Mouse (Mus musculus): Measurements from ENCODE around the gene Sgms1. TPM values are rescaled to one million over a fixed set of nuclear protein-coding genes. Genes with fewer than 3 reads are reported as not detected.

The Sgms1 gene
- polyA plus RNA-seq, 1 experiment = 42.2 TPM

DNA sequence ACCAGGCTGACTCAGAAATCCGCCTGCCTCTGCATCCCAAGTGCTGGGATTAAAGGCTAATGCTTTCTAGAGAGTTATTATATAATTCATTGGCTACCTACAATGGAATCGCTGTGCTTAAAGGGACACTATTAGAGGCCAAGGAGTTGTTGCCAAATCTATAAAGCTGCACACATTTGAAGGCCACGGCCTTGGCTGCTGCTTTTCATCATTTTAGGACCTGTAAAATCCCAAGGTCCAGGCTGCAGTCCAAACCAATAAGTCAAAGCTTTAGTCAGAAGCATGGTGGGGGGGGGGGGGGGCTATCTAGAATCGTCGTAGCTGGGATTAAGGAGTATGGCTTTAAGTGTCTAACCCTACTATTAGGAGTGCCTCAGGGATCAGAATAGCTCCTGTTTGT, 9.0 kb upstream of the Sgms1 start:
- H3K4me3 ChIP-seq (ENCODE audit: insufficient read depth, low read length) = no peak overlapping the region
- H3K27ac ChIP-seq (ENCODE audit: insufficient read depth, low read length) = no peak overlapping the region
- H3K4me1 ChIP-seq (ENCODE audit: control insufficient read depth, insufficient read depth, low read length) = no peaks in the 10 kb centered on the region
- TF ChIP-seq POLR2A (IDR thresholded peaks at IDR 0.05; ENCODE audit: low read depth, low read length) = no peak

GRCm38 (mm10) chr19:32396303-32396702, 6.8 kb upstream of the Sgms1 start:
- no peak overlapping the region for H3K4me3 ChIP-seq (ENCODE audit: insufficient read depth, low read length)
- TF ChIP-seq POLR2A (IDR thresholded peaks at IDR 0.05; ENCODE audit: low read depth, low read length) = no peak
- no peak for TF ChIP-seq CTCF (IDR thresholded peaks at IDR 0.05; ENCODE audit: borderline replicate concordance, insufficient read depth, low read length)

GRCm38 (mm10) chr19:32394825-32395224, 5.3 kb upstream of the Sgms1 start:
- H3K4me1 ChIP-seq (ENCODE audit: control insufficient read depth, insufficient read depth, low read length) = no peaks in the 10 kb centered on the region
- H3K27ac ChIP-seq (ENCODE audit: insufficient read depth, low read length) = no peak overlapping the region
- H3K4me3 ChIP-seq (ENCODE audit: insufficient read depth, low read length) = no peak overlapping the region
- TF ChIP-seq CTCF (IDR thresholded peaks at IDR 0.05; ENCODE audit: borderline replicate concordance, insufficient read depth, low read length) = no peak
- no peak for TF ChIP-seq POLR2A (IDR thresholded peaks at IDR 0.05; ENCODE audit: low read depth, low read length)

More at GRCm38 (mm10) chr19:32396303-32396702, 6.8 kb upstream of the Sgms1 start:
- Histone ChIP-seq H3K4me1 (ENCODE audit: control insufficient read depth, insufficient read depth, low read length) (no peaks in the 10 kb centered on the region), H3K27ac (ENCODE audit: insufficient read depth, low read length) (no peak overlapping the region)

DNA sequence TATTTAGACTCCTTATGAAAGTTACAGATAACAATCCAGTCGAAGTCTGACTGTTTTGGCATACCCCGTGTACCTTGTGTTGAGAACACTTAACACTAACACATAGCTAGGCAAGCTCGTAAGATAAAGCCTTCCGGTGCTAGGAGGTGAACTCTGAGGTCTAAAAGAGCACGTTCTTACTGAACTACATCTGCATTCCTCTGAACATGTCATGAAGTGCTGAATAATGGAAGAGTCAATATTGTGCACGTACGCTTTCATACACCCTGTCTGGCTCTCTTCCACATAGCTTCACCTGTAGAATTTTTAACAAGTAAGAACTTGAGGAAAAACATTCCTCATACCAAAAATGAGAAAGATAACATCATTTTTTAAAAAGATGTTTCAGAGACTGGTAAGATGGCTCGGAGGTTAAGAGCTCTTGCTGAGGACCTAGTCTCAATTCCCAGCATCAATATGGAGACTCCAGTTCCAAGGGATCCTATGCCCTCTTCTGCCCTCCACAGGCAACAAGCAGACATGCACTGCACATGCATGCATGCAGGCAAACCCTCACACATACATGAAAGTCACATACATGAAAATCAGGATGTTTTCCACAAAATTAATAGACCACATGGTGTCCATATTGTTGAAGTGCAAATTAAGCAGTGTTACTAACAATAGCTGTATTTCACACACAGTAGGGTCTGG, 4.4 kb upstream of the Sgms1 start:
- H3K27ac ChIP-seq (ENCODE audit: insufficient read depth, low read length) = no peak overlapping the region
- no peak overlapping the region for H3K4me3 ChIP-seq (ENCODE audit: insufficient read depth, low read length)
- TF ChIP-seq CTCF (IDR thresholded peaks at IDR 0.05; ENCODE audit: borderline replicate concordance, insufficient read depth, low read length) = no peak
- TF ChIP-seq POLR2A (IDR thresholded peaks at IDR 0.05; ENCODE audit: low read depth, low read length) = no peak

GRCm38 (mm10) chr19:32393092-32393745, 3.7 kb upstream of the Sgms1 start:
- no peak overlapping the region for H3K27ac ChIP-seq (ENCODE audit: insufficient read depth, low read length)
- TF ChIP-seq POLR2A (IDR thresholded peaks at IDR 0.05; ENCODE audit: low read depth, low read length) (no peak), CTCF (IDR thresholded peaks at IDR 0.05; ENCODE audit: borderline replicate concordance, insufficient read depth, low read length) (no peak)
- H3K4me3 ChIP-seq (ENCODE audit: insufficient read depth, low read length) = no peak overlapping the region
- H3K4me1 ChIP-seq (ENCODE audit: control insufficient read depth, insufficient read depth, low read length) = no peaks in the 10 kb centered on the region

More for the DNA sequence above, 4.4 kb upstream of the Sgms1 start:
- H3K4me1 ChIP-seq (ENCODE audit: control insufficient read depth, insufficient read depth, low read length) = no peaks in the 10 kb centered on the region

GRCm38 (mm10) chr19:32391441-32391840, 1.9 kb upstream of the Sgms1 start:
- Histone ChIP-seq H3K4me1 (ENCODE audit: control insufficient read depth, insufficient read depth, low read length) (no peaks in the 10 kb centered on the region), H3K4me3 (ENCODE audit: insufficient read depth, low read length) (no peak overlapping the region), H3K27ac (ENCODE audit: insufficient read depth, low read length) (no peak overlapping the region)
- no peak for TF ChIP-seq POLR2A (IDR thresholded peaks at IDR 0.05; ENCODE audit: low read depth, low read length)
- TF ChIP-seq CTCF (IDR thresholded peaks at IDR 0.05; ENCODE audit: borderline replicate concordance, insufficient read depth, low read length) = no peak

GRCm38 (mm10) chr19:32390116-32390515, 602 bp upstream of the Sgms1 start:
- H3K4me3 ChIP-seq (ENCODE audit: insufficient read depth, low read length) = 0 out of 2 replicates have a peak overlapping the region, but pooled peaks have one; percentile 71
- H3K4me1 ChIP-seq (ENCODE audit: control insufficient read depth, insufficient read depth, low read length) = no peaks in the 10 kb centered on the region
- H3K27ac ChIP-seq (ENCODE audit: insufficient read depth, low read length) = no peak overlapping the region

DNA sequence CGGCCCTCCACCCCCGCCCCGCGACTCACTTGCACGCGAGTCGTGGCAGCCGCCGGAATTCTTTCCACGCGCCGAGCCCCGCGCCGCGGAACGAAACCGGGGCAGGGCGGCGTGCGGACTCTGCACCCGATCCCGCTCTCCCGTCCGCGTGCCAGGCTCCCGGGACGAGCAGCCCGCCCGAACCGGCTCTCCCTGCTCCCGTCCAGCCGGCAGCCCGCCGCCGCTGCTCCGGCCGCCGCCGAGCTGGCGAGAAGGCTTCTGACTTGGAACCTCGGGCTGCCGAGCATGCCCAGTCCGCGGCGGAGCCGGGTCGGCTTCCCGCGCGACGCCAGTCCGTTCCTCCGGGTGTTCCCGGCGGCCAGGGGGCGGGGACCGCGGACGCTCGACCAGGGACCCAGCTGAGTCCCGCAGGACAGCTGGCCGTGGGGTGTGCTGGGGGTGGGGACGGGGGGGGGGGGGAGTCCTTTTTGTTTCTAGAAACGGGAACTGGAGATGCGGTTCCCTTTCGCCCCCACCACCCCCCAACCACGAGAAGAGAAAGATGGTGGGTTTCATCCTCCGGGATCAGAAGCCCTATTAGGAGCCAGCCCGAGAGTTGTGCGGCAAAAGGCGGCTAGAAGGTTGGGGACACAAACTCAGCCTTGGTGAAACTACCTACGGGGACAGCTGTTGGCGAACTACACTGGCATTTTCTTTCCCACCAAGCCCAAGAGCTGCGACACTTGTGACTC, 1.2 kb downstream of the Sgms1 start:
- peak; percentile 75 for TF ChIP-seq POLR2A (IDR thresholded peaks at IDR 0.05; ENCODE audit: low read depth, low read length)
- TF ChIP-seq CTCF (IDR thresholded peaks at IDR 0.05; ENCODE audit: borderline replicate concordance, insufficient read depth, low read length) = no peak
- H3K4me3 ChIP-seq (ENCODE audit: insufficient read depth, low read length) = peak overlapping the region; percentile 70
- H3K27ac ChIP-seq (ENCODE audit: insufficient read depth, low read length) = peak overlapping the region; percentile 89
- no peaks in the 10 kb centered on the region for H3K4me1 ChIP-seq (ENCODE audit: control insufficient read depth, insufficient read depth, low read length)

More at GRCm38 (mm10) chr19:32390116-32390515, 602 bp upstream of the Sgms1 start:
- TF ChIP-seq CTCF (IDR thresholded peaks at IDR 0.05; ENCODE audit: borderline replicate concordance, insufficient read depth, low read length) (no peak), POLR2A (IDR thresholded peaks at IDR 0.05; ENCODE audit: low read depth, low read length) (no peak)

DNA sequence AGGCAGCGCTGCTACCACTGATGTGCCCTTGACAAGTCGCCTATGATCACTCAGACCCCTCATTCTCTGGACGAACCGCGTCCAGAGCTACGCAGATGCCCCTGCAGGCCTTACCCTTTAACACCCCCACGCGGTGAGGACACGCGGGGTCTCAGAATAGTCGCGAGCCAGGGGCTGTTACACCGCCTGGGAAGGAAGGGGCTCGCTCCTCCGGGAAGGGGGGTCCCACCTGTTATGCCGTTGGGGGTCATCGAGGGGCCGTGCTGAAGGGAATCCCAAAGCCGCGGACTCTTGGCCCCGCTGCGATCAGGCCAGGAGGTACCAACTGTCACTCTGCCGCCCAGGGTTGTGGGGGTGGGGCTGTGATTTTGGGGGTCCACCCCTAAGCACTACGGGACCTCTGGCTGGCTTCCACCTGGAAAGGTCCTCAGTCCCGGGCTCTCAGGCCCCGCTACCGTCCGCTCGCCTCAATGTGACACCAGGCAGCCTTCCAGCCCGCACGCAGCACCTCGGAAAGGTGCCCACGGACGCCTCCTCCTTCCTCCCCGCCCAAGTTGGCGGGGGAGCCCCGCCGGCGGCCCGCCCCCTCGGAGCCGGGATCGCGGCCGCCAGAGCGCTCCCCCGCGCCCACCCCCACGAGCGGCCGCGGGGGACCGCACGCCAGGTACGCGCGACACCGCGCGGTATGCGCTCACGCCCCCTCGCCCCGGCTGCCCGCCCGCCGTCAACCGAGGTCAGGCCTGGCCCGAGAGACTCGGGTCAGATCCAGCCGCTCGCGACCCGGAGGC, 1.9 kb downstream of the Sgms1 start:
- Histone ChIP-seq H3K27ac (ENCODE audit: insufficient read depth, low read length) (peak overlapping the region; percentile 61), H3K4me3 (ENCODE audit: insufficient read depth, low read length) (peak overlapping the region; percentile 61), H3K4me1 (ENCODE audit: control insufficient read depth, insufficient read depth, low read length) (no peaks in the 10 kb centered on the region)
- peak; percentile 32; the same call in 1 of the 2 replicates for TF ChIP-seq CTCF (IDR thresholded peaks at IDR 0.05; ENCODE audit: borderline replicate concordance, insufficient read depth, low read length)
- TF ChIP-seq POLR2A (IDR thresholded peaks at IDR 0.05; ENCODE audit: low read depth, low read length) = no peak

Measured in embryonic fibroblast, embryonic 13.5 days (primary cell).